Mouse (Mus musculus) ovary, adult 18-20 months (tissue): Measurements from ENCODE around the gene Tnrc6c.

Source experiments
- DNase-seq: peaks from one replicate; pipeline ENCODE4 v3.0.0; 2022; ENCODE audit warnings: low spot score, mixed read lengths

Tnrc6c gene

DNA sequence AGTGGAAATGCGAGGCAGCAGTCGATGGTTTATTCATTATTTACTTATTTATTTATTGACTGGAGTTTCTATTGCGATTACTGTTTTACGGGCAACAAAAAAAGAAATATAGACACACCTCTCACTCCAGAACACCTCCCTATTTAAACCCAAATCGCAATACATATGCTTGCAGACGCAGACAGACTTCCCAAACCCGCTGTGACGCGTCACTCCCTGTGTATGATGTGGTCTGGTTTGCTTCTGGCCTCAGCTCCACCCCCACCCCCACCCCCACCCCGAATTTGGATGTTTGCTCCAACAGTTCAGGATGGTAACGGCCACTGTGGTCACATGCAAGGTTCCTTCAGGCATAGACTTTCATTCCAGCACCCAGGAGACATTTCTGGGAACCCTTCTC lies 15.3 kb upstream of the Tnrc6c start:
- no peak for DNase-seq

GRCm38 (mm10) chr11:117639331-117639970 lies 14.6 kb upstream of the Tnrc6c start:
- no peak for DNase-seq

GRCm38 (mm10) chr11:117642181-117642580 lies 11.9 kb upstream of the Tnrc6c start:
- DNase-seq = no peak

GRCm38 (mm10) chr11:117643240-117643639 lies 10.8 kb upstream of the Tnrc6c start:
- no peak for DNase-seq

GRCm38 (mm10) chr11:117646786-117647185 lies 7.3 kb upstream of the Tnrc6c start:
- DNase-seq = no peak

GRCm38 (mm10) chr11:117648005-117648404 lies 6.1 kb upstream of the Tnrc6c start:
- DNase-seq = no peak

DNA sequence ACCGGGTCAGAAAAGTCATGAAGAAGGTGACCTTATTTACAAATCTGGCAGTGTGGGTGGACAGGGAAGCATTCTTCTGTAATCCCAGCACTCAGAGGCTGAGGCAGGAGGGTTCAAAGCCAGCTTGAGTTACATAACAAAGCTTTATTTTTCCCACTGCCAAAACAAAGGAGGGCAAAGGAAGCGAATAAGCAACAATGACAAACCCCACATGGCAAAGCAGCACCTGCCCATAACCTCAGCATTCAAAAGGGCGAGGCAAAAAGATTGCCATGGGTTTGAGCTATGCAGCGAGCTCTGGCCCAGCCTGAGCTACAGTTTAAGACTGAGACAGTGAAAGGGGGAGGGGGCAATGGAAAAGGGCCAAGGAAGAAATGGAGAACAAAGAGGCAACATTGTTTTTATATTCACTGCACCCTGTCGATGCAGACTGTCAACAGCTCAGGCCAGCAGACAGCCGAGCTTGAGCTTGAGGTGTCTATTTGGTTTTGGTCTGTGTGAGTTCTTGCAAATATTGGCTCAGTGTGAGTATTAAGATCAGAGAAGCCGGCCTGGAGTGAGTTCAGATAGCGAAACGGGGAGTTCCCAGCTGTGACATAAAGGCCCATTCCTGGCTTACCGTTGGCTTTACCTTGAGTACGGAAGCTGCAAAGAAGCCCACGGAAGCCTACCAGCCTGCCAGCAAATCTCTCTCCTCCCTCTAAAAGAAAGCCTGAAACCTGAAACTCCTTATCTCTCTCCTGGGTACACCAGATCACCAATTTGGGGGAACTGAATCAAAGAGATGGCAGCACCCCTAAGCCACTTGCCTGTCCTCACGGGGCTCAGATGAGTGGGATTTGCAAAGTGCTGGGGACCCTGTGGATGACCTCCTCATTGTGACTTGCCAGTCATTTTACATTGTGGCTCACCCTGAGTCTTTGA lies 3.1 kb upstream of the Tnrc6c start:
- no peak for DNase-seq

GRCm38 (mm10) chr11:117652907-117653306 lies 1.2 kb upstream of the Tnrc6c start:
- DNase-seq = no peak

- peak; percentile 100 for DNase-seq
These were observed 363 bp downstream of the Tnrc6c start for GRCm38 (mm10) chr11:117654380-117654924.

DNA sequence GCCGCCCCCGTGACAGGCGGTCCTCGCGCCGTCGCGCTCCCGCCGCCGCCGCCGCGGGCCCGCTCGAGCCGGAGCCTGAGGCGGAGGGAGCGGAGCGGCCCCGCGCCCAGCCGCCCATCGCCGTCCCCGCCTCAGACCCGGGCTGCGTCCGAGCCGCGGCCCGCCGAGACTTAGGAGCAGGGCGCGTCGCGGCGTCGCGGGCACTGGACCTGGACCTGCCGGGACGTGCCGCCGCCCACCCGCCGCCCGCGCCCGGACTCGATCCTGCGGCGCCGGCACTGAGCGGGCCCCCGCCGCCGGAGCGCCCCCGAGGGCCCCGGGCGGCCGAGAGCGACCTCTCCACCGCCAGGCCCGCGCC lies 824 bp downstream of the Tnrc6c start:
- no peak for DNase-seq

DNA sequence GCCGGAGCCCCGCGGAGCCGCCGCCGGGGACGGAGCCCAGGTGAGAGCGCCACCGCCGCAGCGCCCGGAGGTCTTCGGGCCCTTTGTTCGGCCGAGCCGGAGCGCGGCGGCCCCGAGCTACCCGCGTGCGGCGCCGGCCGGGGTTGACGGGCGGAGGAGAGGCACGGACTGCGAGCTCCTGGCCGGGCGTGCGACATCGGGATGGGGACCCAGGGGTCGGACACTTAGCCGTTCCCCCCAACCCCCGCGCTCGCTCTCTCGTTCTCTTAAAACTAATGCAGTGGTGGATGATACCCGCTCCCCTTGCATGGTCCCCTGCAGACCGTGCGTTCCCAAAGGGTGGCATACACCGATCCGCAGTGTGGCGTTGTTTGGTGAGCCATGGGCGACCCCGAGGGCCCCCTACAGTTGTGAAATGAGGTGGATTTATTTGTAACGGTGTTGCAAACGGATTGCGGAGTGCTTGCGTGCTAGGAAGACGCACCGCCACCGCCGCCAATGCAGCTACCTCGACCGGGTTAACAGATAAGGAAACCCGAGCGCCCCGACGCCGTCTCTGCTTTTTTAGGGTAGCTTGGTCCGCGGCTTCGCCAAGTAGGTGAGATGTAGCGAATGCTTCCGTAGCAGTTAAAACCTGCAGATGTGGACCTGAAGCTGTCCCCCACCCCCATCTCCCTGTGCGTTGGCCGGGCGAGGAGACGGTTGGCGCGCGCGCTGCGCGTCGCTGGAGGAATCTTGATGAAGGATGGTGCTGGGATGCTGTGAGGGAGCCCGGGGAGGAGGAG lies 1.4 kb downstream of the Tnrc6c start:
- DNase-seq = peak; percentile 4

- no peak for DNase-seq
These were observed 1.9 kb downstream of the Tnrc6c start for GRCm38 (mm10) chr11:117656077-117656401.

- DNase-seq = no peak
These were observed 4.9 kb downstream of the Tnrc6c start for GRCm38 (mm10) chr11:117658974-117659373.

- DNase-seq = no peak
These were observed 9.1 kb downstream of the Tnrc6c start for GRCm38 (mm10) chr11:117663036-117663809.

DNA sequence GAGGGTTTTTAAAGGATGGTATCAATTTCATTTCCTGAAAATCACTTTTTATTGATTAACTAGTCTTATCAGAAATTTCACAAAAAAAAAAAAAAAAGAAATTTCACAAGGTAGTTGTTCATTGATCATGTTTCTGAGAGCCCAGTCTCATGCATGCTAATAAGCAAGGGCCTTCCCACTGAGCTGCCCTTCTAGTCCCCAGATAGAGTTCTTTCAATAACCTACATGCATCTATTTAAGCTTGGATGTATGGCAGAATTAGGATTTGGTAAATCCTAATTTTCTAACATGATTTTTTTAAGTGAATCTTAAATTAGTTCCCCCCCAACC lies 9.7 kb downstream of the Tnrc6c start:
- no peak for DNase-seq

GRCm38 (mm10) chr11:117665189-117665588 lies 11.1 kb downstream of the Tnrc6c start:
- no peak for DNase-seq

DNA sequence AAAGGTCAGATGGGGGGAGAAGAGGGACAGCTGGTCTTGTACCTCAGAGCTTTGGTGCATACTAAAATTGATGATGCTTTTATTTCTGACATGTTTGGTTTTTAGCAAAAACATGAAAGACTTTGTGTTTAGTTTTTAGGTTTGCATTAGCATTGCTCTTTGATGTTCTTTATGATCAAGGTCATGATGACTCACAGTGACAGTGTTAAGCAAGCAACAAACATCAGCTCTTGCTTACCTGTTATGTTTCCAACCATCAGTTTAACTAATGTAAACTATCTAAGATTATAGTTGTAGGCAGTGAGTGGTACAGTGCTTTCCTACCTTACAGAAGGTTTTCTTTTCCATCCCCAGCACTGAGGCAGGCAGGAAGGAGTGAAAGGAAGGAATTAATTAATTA lies 12.5 kb downstream of the Tnrc6c start:
- DNase-seq = no peak

- DNase-seq = no peak
These were observed 13.1 kb downstream of the Tnrc6c start for GRCm38 (mm10) chr11:117667152-117667551.

GRCm38 (mm10) chr11:117667825-117668224 lies 13.7 kb downstream of the Tnrc6c start:
- no peak for DNase-seq

DNA sequence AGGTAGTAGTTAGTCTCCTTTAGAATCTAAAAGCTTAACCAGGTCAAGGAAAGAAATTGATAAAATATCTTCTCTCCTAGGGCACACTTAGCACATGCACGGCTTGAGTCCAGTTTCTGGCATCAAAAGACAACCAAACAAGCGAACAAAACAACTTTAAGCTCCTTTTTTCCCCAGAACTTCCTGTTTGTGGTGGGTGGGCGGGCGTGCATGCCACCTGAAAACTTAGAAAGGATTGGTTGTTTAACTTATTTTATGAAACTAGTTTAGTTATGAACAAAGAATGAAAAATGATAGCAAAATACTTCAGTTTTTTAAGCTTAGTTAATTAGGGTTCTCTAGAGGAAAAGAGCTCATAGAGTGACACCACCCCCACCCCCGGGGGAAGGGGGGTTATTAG lies 17.5 kb downstream of the Tnrc6c start:
- no peak for DNase-seq

- no peak for DNase-seq
These were observed 20.4 kb downstream of the Tnrc6c start for GRCm38 (mm10) chr11:117674531-117674930.

DNA sequence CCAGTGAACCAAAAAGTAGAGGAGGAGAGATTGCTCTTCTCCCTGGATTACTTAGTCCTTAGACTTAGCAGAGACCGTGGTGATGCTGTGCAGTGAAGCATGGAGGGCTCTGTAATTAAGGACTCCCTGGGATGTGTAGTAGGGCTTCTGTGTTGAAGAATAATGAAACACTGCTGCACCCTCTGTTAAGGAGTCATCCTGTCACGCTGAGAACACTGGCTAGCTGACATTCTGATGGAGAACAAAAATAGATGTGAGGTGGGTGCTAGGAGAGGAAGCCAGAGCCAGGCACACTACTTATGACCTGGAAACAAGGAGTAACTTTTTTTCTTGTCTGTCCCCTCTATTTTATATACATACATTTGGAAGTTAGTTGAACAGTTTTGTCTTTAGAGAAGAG lies 22.6 kb downstream of the Tnrc6c start:
- DNase-seq = no peak
